Mouse (Mus musculus) ES-Bruce4 (cell line): ENCODE measurements around the gene Bhlhe40.

ENCODE experiments used
- CTCF ChIP-seq: IDR thresholded peaks from one replicate; pipeline ENCODE4 v1.8.1; 2011; ENCODE audit warnings: low read depth, low read length
- EP300 ChIP-seq: IDR thresholded peaks from 2 replicates; pipeline ENCODE4 v1.6.1; 2011; ENCODE audit warnings: low read depth, low read length; ENCODE audit not compliant: insufficient read depth
- POLR2A ChIP-seq: IDR thresholded peaks from one replicate; pipeline ENCODE4 v1.8.1; 2011; ENCODE audit warnings: low read length; ENCODE audit not compliant: insufficient read depth

DNA sequence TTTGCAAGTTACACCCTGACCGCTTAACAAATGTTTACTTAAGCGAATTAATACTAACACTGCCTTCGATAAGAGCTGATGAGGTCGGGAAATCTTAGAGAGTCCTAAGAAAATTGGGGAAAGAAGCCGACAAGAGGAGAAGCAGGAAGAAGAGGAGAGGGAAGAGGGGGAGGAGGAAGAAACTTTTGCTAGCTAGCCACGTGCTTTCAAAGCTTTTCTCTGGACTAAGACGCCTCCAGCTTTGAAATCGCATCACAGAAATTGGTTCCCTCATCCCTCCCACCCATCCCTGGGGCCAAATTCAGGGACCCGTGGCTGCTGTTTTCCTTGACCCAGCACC, 48.7 kb downstream of the Bhlhe40 start:
- no peak for TF ChIP-seq POLR2A
- no peak for TF ChIP-seq CTCF
- TF ChIP-seq EP300 = no peak
